Mouse (Mus musculus) central nervous system, embryonic 18 days (tissue): ENCODE data around the gene Olfr1388. TPM values are rescaled to one million over a fixed set of nuclear protein-coding genes. Genes with fewer than 3 reads are reported as not detected.

Experiments used
- polyA plus RNA-seq: library from polyadenylated mRNA; depleted of rRNA; stranded (reverse); fragments of >200 nt; gene quantifications from 2 replicates; pipeline ENCODE4 v1.2.3, GENCODE M21; 2012; rRNA removed

Gene Olfr1388
- 0.15 and 0.16 TPM in 2 replicates for polyA plus RNA-seq

DNA sequence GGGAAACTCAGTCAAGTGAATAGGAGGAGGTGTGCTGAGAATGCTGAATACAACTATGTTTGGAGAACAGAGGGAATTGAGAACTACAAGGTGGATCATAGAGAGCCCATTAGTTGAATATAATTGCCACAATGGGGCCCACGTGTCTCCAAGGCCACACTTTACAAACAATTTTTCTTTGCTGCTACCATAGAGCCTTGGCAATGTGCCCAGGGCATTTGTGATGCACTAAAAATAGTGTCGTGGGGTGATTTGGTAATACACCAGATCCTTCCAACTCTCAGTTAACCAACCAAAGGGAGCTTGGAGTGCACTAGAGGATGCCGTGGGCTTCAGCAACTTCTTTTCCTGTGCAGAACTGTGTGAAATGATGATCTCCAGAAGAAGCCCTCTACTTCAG is at the start of gene Olfr1388:
Gene Olfr1388 (plus strand): TSS at position 214 of the 400 bp plus-strand sequence.

DNA sequence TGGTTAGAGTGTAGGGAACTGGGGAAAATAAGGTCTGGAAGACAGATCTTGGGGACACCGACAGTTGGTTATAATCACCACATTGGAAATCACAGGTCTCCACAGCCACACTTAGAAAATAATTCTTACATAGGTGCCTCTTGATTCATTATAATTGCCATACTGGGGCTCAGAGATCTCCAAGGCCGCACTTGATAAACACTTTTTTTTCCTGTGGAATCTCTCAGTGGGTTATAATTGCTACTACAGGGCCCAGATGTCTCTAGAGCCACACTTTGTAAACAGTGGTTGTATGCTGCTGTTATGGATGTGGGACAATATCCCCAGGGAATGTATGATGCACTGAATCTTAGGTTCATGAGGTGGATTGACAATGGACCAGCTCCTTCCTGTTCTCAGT is 13.7 kb upstream of the Olfr1388 start, which contains the start of gene Olfr1389:
Gene Olfr1389 (plus strand): TSS at position 301 of the 400 bp plus-strand sequence.

DNA sequence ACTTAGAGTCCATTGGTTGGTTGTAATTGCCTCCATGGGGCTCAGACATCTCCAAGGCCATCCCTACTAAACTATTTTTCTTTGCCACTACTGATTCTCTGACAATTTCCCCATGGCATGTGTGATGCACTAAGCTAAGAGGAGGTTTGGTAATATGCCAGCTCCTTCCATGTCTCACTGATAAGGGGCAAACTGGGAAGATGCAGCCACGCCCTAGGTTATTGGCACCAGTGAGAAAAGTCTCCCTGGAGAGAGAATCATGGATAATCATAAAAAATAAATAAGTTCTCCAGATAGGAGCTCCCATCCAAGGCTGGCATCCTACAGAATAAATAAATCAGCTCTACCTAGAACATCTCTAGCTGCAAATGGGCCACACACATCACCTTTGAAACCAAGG is 18.6 kb downstream of the Olfr1388 start, which contains the start of gene Olfr1387:
Gene Olfr1387 (plus strand): TSS at position 301 of the 400 bp plus-strand sequence.

DNA sequence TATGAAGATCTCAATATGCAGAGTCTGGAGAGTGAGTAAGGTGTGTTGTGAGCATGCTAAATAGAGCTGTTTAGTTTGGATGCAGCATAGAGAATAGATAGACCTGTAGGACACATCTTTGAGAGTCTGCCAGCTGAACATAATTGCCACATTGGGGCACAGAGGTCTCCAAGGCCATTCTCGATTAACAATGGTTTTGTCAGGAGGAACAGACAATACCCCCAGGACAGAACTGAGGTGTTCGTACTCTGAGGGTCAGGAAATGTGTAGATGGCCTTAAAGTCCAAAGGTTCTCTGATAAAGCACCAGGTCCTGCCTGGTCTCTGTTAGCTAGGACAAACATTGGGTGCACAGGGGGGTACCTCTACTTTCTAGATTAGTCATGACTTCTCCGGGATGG is 28.3 kb downstream of the Olfr1388 start, which contains the start of gene Olfr1386:
Gene Olfr1386 (plus strand): TSS at position 301 of the 400 bp plus-strand sequence.

DNA sequence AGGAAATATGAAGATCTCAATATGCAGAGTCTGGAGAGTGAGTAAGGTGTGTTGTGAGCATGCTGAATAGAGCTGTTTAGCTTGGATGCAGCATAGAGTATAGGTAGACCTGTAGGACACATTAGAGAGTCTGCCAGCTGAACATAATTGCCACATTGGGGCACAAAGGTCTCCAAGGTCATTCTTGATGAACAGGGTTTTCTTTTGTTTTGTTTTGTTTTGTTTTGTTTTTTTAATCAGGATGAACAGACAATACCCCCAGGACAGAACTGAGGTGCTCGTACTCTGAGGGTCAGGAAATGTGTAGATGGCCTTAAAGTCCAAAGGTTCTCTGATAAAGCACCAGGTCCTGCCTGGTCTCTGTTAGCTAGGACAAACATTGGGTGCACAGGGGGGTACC is 52.3 kb downstream of the Olfr1388 start, which contains the start of gene Olfr1385:
Gene Olfr1385 (plus strand): TSS at position 301 of the 400 bp plus-strand sequence.

Other genes starting within 250 kb of the Olfr1388 start
- gene Btnl9, start 249.5 kb upstream of the Olfr1388 start, polyA plus RNA-seq = 0.03 and 0.27 TPM in 2 replicates
- gene Zfp62, start 233.3 kb upstream of the Olfr1388 start, polyA plus RNA-seq = 23.9 and 25.2 TPM in 2 replicates
- 52.4 and 55.8 TPM in 2 replicates for gene Mgat1, start 192.4 kb upstream of the Olfr1388 start, polyA plus RNA-seq
- 0.09 and 0.22 TPM in 2 replicates for gene Olfr1393, start 158.3 kb upstream of the Olfr1388 start, polyA plus RNA-seq
- gene Olfr1392, start 151.3 kb upstream of the Olfr1388 start, polyA plus RNA-seq = 0.08 and 0.23 TPM in 2 replicates
- gene Olfr10, start 131.9 kb upstream of the Olfr1388 start, polyA plus RNA-seq = not detected in 2 replicates
- gene Olfr1391, start 113.9 kb upstream of the Olfr1388 start, polyA plus RNA-seq = not detected in 2 replicates
- gene Olfr1390, start 101.4 kb upstream of the Olfr1388 start, polyA plus RNA-seq = not detected in 2 replicates
- 0.03 TPM in 1 of 2 replicates, not detected in the other for gene Olfr1389, start 13.6 kb upstream of the Olfr1388 start, polyA plus RNA-seq
- gene Olfr1387, start 18.7 kb downstream of the Olfr1388 start, polyA plus RNA-seq = not detected in 2 replicates
- gene Olfr1386, start 28.4 kb downstream of the Olfr1388 start, polyA plus RNA-seq = not detected in 2 replicates
- not detected in 2 replicates for gene Olfr1385, start 52.4 kb downstream of the Olfr1388 start, polyA plus RNA-seq
- gene Olfr1384, start 70.1 kb downstream of the Olfr1388 start, polyA plus RNA-seq = not detected in 2 replicates
- not detected in 2 replicates for gene Olfr1383, start 83.0 kb downstream of the Olfr1388 start, polyA plus RNA-seq
- gene Olfr1382, start 91.6 kb downstream of the Olfr1388 start, polyA plus RNA-seq = not detected in 2 replicates
- not detected in 2 replicates for gene Olfr1381, start 106.8 kb downstream of the Olfr1388 start, polyA plus RNA-seq
- not detected in 2 replicates for gene Olfr1380, start 120.3 kb downstream of the Olfr1388 start, polyA plus RNA-seq
- gene Flt4, start 172.6 kb downstream of the Olfr1388 start, polyA plus RNA-seq = 1.7 and 2.0 TPM in 2 replicates
- 0.36 and 0.39 TPM in 2 replicates for gene Scgb3a1, start 227.0 kb downstream of the Olfr1388 start, polyA plus RNA-seq